Mouse (Mus musculus) ZHBTc4 (cell line): Measurements from ENCODE around the gene Ppp1r12c.

Experiments
- DNase-seq: peaks from one replicate; pipeline ENCODE4 v3.0.0-alpha.2; 2011; ENCODE audit warnings: low read depth, low spot score

Ppp1r12c gene

DNA sequence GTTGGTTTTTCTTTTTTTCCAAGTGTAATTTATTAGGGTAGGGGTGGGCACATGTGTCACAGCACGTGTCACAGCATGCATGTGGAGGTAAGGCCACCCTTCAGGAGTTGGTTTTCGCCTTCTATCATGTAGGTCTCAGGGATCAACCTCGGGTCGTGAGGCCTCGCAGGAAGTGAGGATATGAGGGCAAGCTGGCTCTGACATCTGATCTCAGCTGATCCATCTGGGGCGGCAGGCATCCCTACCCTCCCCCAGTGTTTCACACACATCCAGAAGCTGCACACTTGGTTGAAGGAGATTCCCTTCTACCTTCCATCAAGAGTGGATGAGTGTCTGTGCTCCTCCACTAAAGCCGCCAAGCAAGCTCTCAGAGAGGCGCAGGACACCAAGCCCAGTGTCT lies 69.5 kb downstream of the Ppp1r12c start:
- DNase-seq: no peak

DNA sequence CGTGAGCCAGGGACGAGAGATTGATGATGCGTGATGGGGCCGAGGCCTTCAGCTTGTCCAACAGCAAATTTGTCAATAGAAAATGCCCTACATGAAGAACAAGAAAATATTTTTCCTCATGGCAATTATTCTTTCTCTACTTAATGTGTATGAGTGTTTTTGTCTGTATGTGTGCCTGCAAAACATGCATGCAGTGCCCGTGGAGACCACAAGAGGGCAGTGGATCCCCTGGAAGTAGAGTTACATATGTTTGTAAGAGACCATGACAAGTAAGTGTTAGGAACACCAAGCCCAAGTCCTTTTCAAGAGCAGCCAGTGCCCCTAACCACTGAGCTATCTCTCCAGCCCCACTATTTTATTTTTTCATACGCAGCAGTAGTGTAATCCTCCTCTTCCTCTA lies 69.9 kb downstream of the Ppp1r12c start:
- DNase-seq: peak; percentile 87
